Mouse (Mus musculus) CH12.LX (cell line): ENCODE data around the gene Lefty2. TPM values are rescaled to one million over a fixed set of nuclear protein-coding genes. Genes with fewer than 3 reads are reported as not detected.

Experiments
- DNase-seq: peaks from one replicate; pipeline ENCODE4 v3.0.0-alpha.2; 2013; ENCODE audit errors: extremely low read depth
- H3K27ac ChIP-seq: 2 replicates; pipeline ENCODE4 v1.5.1; 2012; ENCODE audit warnings: low read depth, mild to moderate bottlenecking, control low read depth, moderate library complexity; ENCODE audit not compliant: insufficient read depth
- H3K27me3 ChIP-seq: replicated peaks from 2 replicates; pipeline ENCODE3; 2012; ENCODE audit warnings: inconsistent platforms
- H3K36me3 ChIP-seq, 2 experiments: replicated peaks in 1 of 2; 2 replicates each; pipeline versions ENCODE3 to v1.6.1; 2012; ENCODE audit warnings: inconsistent platforms in 1 of 2, low read length in 1 of 2, mild to moderate bottlenecking in 1 of 2, mixed read lengths in 1 of 2, moderate library complexity in 1 of 2; ENCODE audit not compliant: control insufficient read depth in 1 of 2, insufficient read depth in 1 of 2
- H3K4me1 ChIP-seq, 2 experiments: 2 replicates each; pipeline ENCODE4 v1.6.1; 2012; ENCODE audit warnings: inconsistent platforms in 1 of 2, moderate library complexity in 1 of 2; ENCODE audit not compliant: insufficient read depth in 2 of 2, control insufficient read depth in 1 of 2
- H3K4me2 ChIP-seq: 2 replicates; pipeline ENCODE4 v1.6.1; 2012; ENCODE audit warnings: low read depth, mild to moderate bottlenecking, control low read depth; ENCODE audit not compliant: poor library complexity, insufficient read depth, severe bottlenecking
- H3K4me3 ChIP-seq, 3 experiments: fragments of 150-350 bp in 1 of 3; sonication (generic) in 1 of 3; replicated peaks in 1 of 3; 2 replicates each; pipeline versions ENCODE3 to v1.5.1; 2011 to 2012; ENCODE audit warnings: low read depth in 2 of 3, low read length in 2 of 3, mild to moderate bottlenecking in 2 of 3, moderate library complexity in 2 of 3, control low read depth in 1 of 3, improper control_type of control experiment in 1 of 3, inconsistent platforms in 1 of 3, mixed read lengths in 1 of 3; ENCODE audit not compliant: poor library complexity in 1 of 3
- H3K79me2 ChIP-seq: replicated peaks from 2 replicates; pipeline ENCODE4 v1.6.1; 2012; ENCODE audit warnings: mild to moderate bottlenecking, moderate library complexity; ENCODE audit not compliant: control insufficient read depth, poor library complexity, insufficient read depth, severe bottlenecking; ENCODE audit errors: extremely low read depth
- H3K9ac ChIP-seq: 2 replicates; pipeline ENCODE4 v1.6.1; 2012; ENCODE audit warnings: low read depth, mild to moderate bottlenecking, control low read depth, moderate library complexity; ENCODE audit not compliant: insufficient read depth
- H3K9me3 ChIP-seq: replicated peaks from 2 replicates; pipeline ENCODE3; 2012; ENCODE audit warnings: low read length, inconsistent platforms, mixed read lengths
- BHLHE40 ChIP-seq: IDR thresholded peaks from 2 replicates; pipeline ENCODE4 v1.6.1; 2011; ENCODE audit warnings: mild to moderate bottlenecking, low read depth, low read length, improper control_type of control experiment
- CHD1 ChIP-seq: IDR thresholded peaks from 2 replicates; pipeline ENCODE4 v1.6.1; 2012; ENCODE audit warnings: low read depth, low read length, improper control_type of control experiment, inconsistent platforms
- CTCF ChIP-seq, 2 experiments: IDR thresholded peaks in 1 of 2; conservative IDR thresholded peaks in 1 of 2; 2 replicates each; pipeline ENCODE4 v1.5.1; 2011 to 2012; ENCODE audit warnings: low read depth in 2 of 2, low read length in 2 of 2, improper control_type of control experiment in 1 of 2, inconsistent platforms in 1 of 2, mild to moderate bottlenecking in 1 of 2, moderate library complexity in 1 of 2
- ELF1 ChIP-seq: IDR thresholded peaks from 2 replicates; pipeline ENCODE4 v1.6.1; 2014; ENCODE audit warnings: low read depth, mild to moderate bottlenecking, inconsistent platforms, low read length, improper control_type of control experiment
- EP300 ChIP-seq: IDR thresholded peaks from 2 replicates; pipeline ENCODE4 v1.6.1; 2011; ENCODE audit warnings: low read length, improper control_type of control experiment
- ETS1 ChIP-seq: conservative IDR thresholded peaks from 2 replicates; pipeline ENCODE4 v1.6.1; 2012; ENCODE audit warnings: low read depth, mild to moderate bottlenecking, inconsistent platforms, low read length, improper control_type of control experiment, moderate library complexity
- IRF4 ChIP-seq: IDR thresholded peaks from 2 replicates; pipeline ENCODE4 v1.6.1; 2014; ENCODE audit warnings: low read depth, mild to moderate bottlenecking, inconsistent platforms, low read length, improper control_type of control experiment
- JUN ChIP-seq: IDR thresholded peaks from 2 replicates; pipeline ENCODE4 v1.6.1; 2011; ENCODE audit warnings: low read depth, mild to moderate bottlenecking, low read length, improper control_type of control experiment, moderate library complexity; ENCODE audit not compliant: insufficient read depth
- MAX ChIP-seq: IDR thresholded peaks from 2 replicates; pipeline ENCODE4 v1.6.1; 2011; ENCODE audit warnings: low read length, improper control_type of control experiment
- MEF2A ChIP-seq: IDR thresholded peaks from 2 replicates; pipeline ENCODE4 v1.6.1; 2014; ENCODE audit warnings: low read depth, mild to moderate bottlenecking, inconsistent platforms, low read length, improper control_type of control experiment, borderline replicate concordance
- MYC ChIP-seq: IDR thresholded peaks from 2 replicates; pipeline ENCODE4 v1.6.1; 2011; ENCODE audit warnings: low read depth, mild to moderate bottlenecking, improper control_type of control experiment, low read length
- NELFE ChIP-seq: IDR thresholded peaks from 2 replicates; pipeline ENCODE4 v1.6.1; 2011; ENCODE audit warnings: low read depth, low read length, improper control_type of control experiment
- POLR2A ChIP-seq: IDR thresholded peaks from 2 replicates; pipeline ENCODE4 v1.6.1; 2011; ENCODE audit warnings: low read depth, mild to moderate bottlenecking, improper control_type of control experiment, low read length
- RAD21 ChIP-seq: IDR thresholded peaks from 2 replicates; pipeline ENCODE4 v1.6.1; 2011; ENCODE audit warnings: low read depth, mild to moderate bottlenecking, low read length, improper control_type of control experiment, moderate library complexity
- SIN3A ChIP-seq: IDR thresholded peaks from 2 replicates; pipeline ENCODE4 v1.6.1; 2012; ENCODE audit warnings: low read length, improper control_type of control experiment, inconsistent platforms
- SMC3 ChIP-seq: IDR thresholded peaks from 2 replicates; pipeline ENCODE4 v1.6.1; 2011; ENCODE audit warnings: low read depth, low read length, improper control_type of control experiment
- TBP ChIP-seq: conservative IDR thresholded peaks from 2 replicates; pipeline ENCODE4 v1.6.1; 2011; ENCODE audit warnings: low read depth, low read length, improper control_type of control experiment
- TCF12 ChIP-seq: IDR thresholded peaks from 2 replicates; pipeline ENCODE4 v1.6.1; 2014; ENCODE audit warnings: low read depth, mild to moderate bottlenecking, inconsistent platforms, low read length, improper control_type of control experiment
- UBTF ChIP-seq: IDR thresholded peaks from 2 replicates; pipeline ENCODE4 v1.6.1; 2012; ENCODE audit warnings: low read depth, mild to moderate bottlenecking, inconsistent platforms, low read length, improper control_type of control experiment, moderate library complexity
- ZKSCAN1 ChIP-seq: IDR thresholded peaks from 2 replicates; pipeline ENCODE4 v1.6.1; 2012; ENCODE audit warnings: low read depth, inconsistent platforms, low read length, improper control_type of control experiment, borderline replicate concordance
- ZNF384 ChIP-seq: IDR thresholded peaks from 2 replicates; pipeline ENCODE4 v1.6.1; 2012; ENCODE audit warnings: low read depth, low read length, improper control_type of control experiment, inconsistent platforms
- dilution Hi-C: fragments of 300-500 bp; cut with MboI; formaldehyde crosslinking; loops from 2 replicates; pipeline ENCODE4 v1.14.3; 2020; ENCODE audit warnings: low sequenced_read_pairs; ENCODE audit not compliant: extremely low pct_unique_long_range_greater_than_20kb, extremely low pct_ligation_motif_present
- in situ Hi-C: fragments of 300-500 bp; cut with MboI; formaldehyde crosslinking; loops from 3 replicates; pipeline ENCODE4 v1.14.3; 2019; ENCODE audit warnings: low sequenced_read_pairs, low pct_ligation_motif_present, low pct_unique_long_range_greater_than_20kb, mixed read lengths
- polyA plus RNA-seq: library from polyadenylated mRNA; unstranded; fragments of >175 nt; gene quantifications from 2 replicates; pipeline ENCODE4 v1.2.1, GENCODE M21; 2012; ENCODE audit warnings: low read depth; ENCODE audit not compliant: insufficient read length
- total RNA-seq, 2 experiments: library from RNA; depleted of rRNA; stranded (reverse); fragments of 300-350 nt in 1 of 2; fragments of >200 nt in 1 of 2; gene quantifications; 2 replicates each; pipeline ENCODE4 v1.2.3; 2012 to 2014

The Lefty2 gene
- total and polyA plus RNA-seq, 3 experiments, result not detected

DNA sequence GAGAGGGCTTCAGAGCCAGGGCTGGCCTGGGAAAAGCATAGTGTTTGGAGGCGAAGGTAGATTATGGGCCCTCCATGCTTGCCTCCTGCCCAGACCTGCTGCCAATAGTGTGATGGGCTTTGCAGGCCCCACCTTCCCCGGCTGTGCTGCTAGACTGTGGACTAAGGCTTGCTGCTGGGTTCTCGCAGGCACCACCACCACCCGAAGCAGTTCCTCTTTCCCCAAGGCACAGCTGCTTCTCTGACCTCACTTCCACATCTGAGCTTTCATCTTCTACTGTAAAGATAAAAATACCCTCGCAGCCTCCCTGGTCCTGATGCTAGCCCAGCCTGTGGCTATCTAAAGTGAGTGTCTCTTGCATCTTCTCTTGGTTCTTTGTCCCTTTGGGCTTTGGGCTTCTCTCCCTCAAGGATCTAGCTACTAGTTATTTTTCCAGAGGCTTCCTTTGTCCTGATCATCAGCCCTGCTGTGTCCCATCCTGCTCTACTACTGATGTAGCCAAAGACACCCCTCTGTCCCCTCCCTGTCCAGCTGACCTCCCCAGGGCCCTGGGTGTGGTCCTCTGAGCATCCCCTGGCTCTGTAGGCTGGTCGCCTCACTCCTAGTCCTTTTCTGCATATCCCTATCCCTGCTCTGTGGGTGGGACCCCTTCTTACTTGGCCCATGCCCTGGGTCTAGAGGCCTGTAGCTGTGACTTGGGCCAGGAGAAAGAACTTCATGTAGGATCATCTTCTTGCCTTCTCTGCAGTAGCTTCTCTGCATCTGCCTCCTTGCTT is 29.6 kb downstream of the Lefty2 start:
- no peaks in the 10 kb centered on the region for H3K27me3 ChIP-seq
- H3K9ac ChIP-seq, result peak overlapping the region; percentile 43
- no peaks in the 10 kb centered on the region for H3K79me2 ChIP-seq
- peaks cover 26 to 54% of the 10 kb centered on the region in 2 experiments for H3K4me1 ChIP-seq
- H3K36me3 ChIP-seq, result no peaks in the 10 kb centered on the region
- H3K4me3 ChIP-seq, result peak overlapping the region in 1 of 3 experiments; percentile 21
- dilution Hi-C loops (no loop called here), in situ Hi-C loops (loop anchor here (5.0 kb wide), 1 partner anchor 50 kb away; no protein-coding TSS in a partner anchor)
- peak overlapping the region; percentile 15; the same call in 1 of the 2 replicates for H3K27ac ChIP-seq
- no peaks in the 10 kb centered on the region for H3K9me3 ChIP-seq
- DNase-seq, result peak; percentile 91
- TF ChIP-seq BHLHE40 (peak; percentile 56; the same call in 1 of the 2 replicates), MAX (no peak; the same call in 1 of the 2 replicates), MEF2A (peak; percentile 92), ZKSCAN1 (no peak), TCF12 (peak; percentile 92), CHD1 (no peak), ZNF384 (no peak), SMC3 (no peak), ELF1 (peak; percentile 26; the same call in 1 of the 2 replicates), ETS1 (peak; percentile 84), EP300 (peak; percentile 88), IRF4 (peak; percentile 79), MYC (no peak), UBTF (peak; percentile 71; the same call in 1 of the 2 replicates), POLR2A (peak; percentile 36; the same call in 1 of the 2 replicates), RAD21 (no peak; the same call in 1 of the 2 replicates), CTCF (conservative IDR thresholded peaks at IDR 0.05 in 1 of 2, IDR thresholded peaks at IDR 0.05 in 1 of 2; ENCODE audit: low read depth in 2 of 2, low read length in 2 of 2) (no peak), NELFE (no peak), JUN (peak; percentile 49; the same call in 1 of the 2 replicates), SIN3A (0 out of 2 replicates have a peak, but pooled peaks have one; percentile 57), TBP (peak; percentile 47; the same call in 1 of the 2 replicates)
- TF ChIP-seq, all 38 proteins: peak for 12
- H3K4me2 ChIP-seq, result peak overlapping the region; percentile 18; the same call in 1 of the 2 replicates
